Mouse (Mus musculus) C2C12 (cell line): ENCODE data around the gene Pex5l. TPM values are rescaled to one million over a fixed set of nuclear protein-coding genes. Genes with fewer than 3 reads are reported as not detected.

Source experiments
- H3K27me3 ChIP-seq: one replicate; pipeline ENCODE4 v1.6.1; 2011; ENCODE audit not compliant: control insufficient read depth, insufficient read depth, insufficient read length
- H3K36me3 ChIP-seq: one replicate; pipeline ENCODE4 v1.6.1; 2011; ENCODE audit not compliant: control insufficient read depth, insufficient read depth
- H3K4me3 ChIP-seq: one replicate; pipeline ENCODE4 v1.5.1; 2011; ENCODE audit warnings: mild to moderate bottlenecking, control low read depth; ENCODE audit not compliant: poor library complexity, insufficient read depth, severe bottlenecking
- H3K79me2 ChIP-seq: one replicate; pipeline ENCODE4 v1.6.1; 2011; ENCODE audit not compliant: control insufficient read depth, insufficient read depth
- H3K79me3 ChIP-seq: one replicate; pipeline ENCODE4 v1.6.1; 2011; ENCODE audit warnings: low read depth, control low read depth
- H3ac ChIP-seq: one replicate; pipeline ENCODE3; 2011; ENCODE audit warnings: low read depth; ENCODE audit not compliant: control insufficient read depth, insufficient read length
- CEBPB ChIP-seq: IDR thresholded peaks from one replicate; pipeline ENCODE4 v1.6.1; 2011; ENCODE audit warnings: low read depth, mild to moderate bottlenecking, control low read depth, moderate library complexity
- CTCF ChIP-seq: IDR thresholded peaks from one replicate; pipeline ENCODE4 v1.5.1; 2011; ENCODE audit not compliant: control insufficient read depth, insufficient read depth, insufficient read length
- FOSL1 ChIP-seq: IDR thresholded peaks from one replicate; pipeline ENCODE4 v1.8.0; 2011; ENCODE audit warnings: mild to moderate bottlenecking, low read length; ENCODE audit not compliant: poor library complexity, insufficient read depth, severe bottlenecking
- MAX ChIP-seq: IDR thresholded peaks from one replicate; pipeline ENCODE4 v1.6.1; 2011; ENCODE audit warnings: mild to moderate bottlenecking, control low read depth
- MYOD1 ChIP-seq: IDR thresholded peaks from one replicate; pipeline ENCODE4 v1.6.1; 2011; ENCODE audit warnings: low read depth; ENCODE audit not compliant: control insufficient read depth, insufficient read length
- MYOG ChIP-seq: IDR thresholded peaks from one replicate; pipeline ENCODE4 v1.6.1; 2011; ENCODE audit not compliant: control insufficient read depth, insufficient read length; ENCODE audit errors: extremely low read depth
- USF1 ChIP-seq: IDR thresholded peaks from one replicate; pipeline ENCODE4 v1.6.1; 2011; ENCODE audit warnings: low read depth, mild to moderate bottlenecking, control low read depth, moderate library complexity
- polyA plus RNA-seq: library from polyadenylated mRNA; unstranded; fragments of >200 nt; fragmentation: generic; extraction: Trizol; gene quantifications from one replicate; pipeline ENCODE4 v1.2.1, GENCODE M21; 2012; ENCODE audit warnings: missing spikeins

Gene Pex5l
- polyA plus RNA-seq, 1 experiment = not detected

DNA sequence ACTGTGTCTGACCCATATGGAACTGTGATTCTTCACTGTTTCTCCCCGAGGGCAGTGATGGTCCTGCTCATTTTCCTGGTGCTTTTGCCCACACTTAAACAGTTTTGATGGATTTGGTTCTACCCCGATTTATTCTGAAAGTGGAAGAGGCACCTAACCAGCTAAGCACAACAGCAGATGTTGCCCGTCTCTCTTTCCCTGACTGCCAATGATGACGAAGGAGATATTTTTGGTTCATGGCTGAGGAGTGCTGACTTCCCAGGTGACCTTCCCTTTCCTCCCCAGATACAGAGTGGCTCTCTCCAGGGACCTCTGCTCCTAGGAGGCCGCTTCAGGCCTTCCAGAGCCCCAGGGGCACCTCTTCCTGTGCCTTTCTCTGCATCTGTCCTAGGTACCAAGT lies 155.2 kb downstream of the Pex5l start:
- Histone ChIP-seq H3K79me2 (no peaks in the 10 kb centered on the region), H3K27me3 (no peaks in the 10 kb centered on the region)
- no peak for TF ChIP-seq FOSL1
- no peak for TF ChIP-seq USF1
- no peak for TF ChIP-seq MAX

DNA sequence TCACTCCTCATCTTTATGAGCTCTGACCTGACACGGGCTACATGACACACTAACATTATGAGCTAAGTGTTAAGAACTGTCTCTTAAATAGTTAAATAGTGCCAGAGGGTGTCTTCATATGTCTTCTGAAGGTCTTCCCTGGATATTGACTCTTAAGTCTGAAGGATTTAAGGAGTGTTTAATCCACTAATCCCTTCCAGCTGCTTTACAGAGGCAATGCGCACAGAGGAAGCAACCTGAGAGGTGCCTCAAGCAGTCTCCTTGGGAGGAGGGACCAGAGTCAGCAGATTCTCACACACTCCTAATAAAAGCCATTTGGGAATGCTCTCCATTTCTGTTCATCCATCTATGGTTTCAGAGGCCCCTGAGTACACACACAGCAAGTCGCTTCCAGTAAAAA lies 157.9 kb downstream of the Pex5l start:
- TF ChIP-seq FOSL1 = no peak
- Histone ChIP-seq H3K79me3 (no peaks in the 10 kb centered on the region), H3K36me3 (no peaks in the 10 kb centered on the region), H3K27me3 (no peaks in the 10 kb centered on the region), H3K79me2 (no peaks in the 10 kb centered on the region), H3ac (no peak overlapping the region), H3K4me3 (no peak overlapping the region)

More for the DNA sequence above, 155.2 kb downstream of the Pex5l start:
- no peaks in the 10 kb centered on the region for H3K79me3 ChIP-seq
- no peak overlapping the region for H3ac ChIP-seq
- no peaks in the 10 kb centered on the region for H3K36me3 ChIP-seq
- H3K4me3 ChIP-seq = no peak overlapping the region

DNA sequence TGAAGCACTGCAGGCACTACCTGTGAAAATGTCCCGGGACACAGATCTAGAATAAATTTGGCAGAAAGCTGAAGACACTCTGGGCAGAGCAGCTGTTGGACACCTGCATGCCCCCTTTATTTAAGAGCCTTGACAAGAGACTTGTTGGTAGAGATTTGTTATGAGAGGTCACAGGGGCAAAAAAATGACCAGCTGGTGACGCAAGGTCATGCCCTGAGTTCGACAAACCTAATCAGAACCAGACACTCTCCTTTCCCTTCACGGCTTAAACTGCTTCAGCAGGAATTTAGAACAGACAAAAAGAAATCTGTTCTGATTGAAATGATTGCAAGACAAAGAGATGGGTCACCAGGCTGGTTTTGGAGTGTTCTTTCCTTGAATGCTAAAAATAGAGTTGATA lies 163.1 kb downstream of the Pex5l start:
- Histone ChIP-seq H3K79me3 (no peaks in the 10 kb centered on the region), H3K27me3 (no peaks in the 10 kb centered on the region), H3K79me2 (no peaks in the 10 kb centered on the region), H3K4me3 (no peak overlapping the region), H3ac (no peak overlapping the region), H3K36me3 (no peaks in the 10 kb centered on the region)
- TF ChIP-seq CEBPB (no peak), MYOD1 (no peak), CTCF (no peak), FOSL1 (no peak), MAX (no peak), MYOG (no peak), USF1 (no peak)

DNA sequence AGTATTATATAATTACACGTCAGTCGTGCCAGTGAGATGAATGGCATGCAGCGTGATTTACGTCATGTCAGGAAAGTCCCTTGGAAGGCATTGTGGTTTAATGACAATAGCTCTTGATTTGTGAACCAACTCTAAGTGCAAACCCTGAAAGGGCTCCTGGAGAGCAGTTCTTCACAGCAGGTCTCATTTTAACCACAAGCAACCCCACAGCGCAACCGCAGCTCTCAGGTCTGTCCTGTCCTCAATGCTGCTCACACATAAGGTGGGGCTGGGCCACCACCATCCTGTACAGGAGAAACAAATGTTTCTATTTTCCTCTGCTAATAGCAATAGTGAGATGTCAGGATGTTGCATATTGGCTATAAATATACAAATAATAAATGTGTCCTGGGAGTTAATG lies 163.8 kb downstream of the Pex5l start:
- Histone ChIP-seq H3ac (no peak overlapping the region), H3K4me3 (no peak overlapping the region), H3K79me2 (no peaks in the 10 kb centered on the region), H3K27me3 (no peaks in the 10 kb centered on the region), H3K36me3 (no peaks in the 10 kb centered on the region), H3K79me3 (no peaks in the 10 kb centered on the region)
- TF ChIP-seq FOSL1 = no peak
- TF ChIP-seq MAX = no peak
- no peak for TF ChIP-seq CTCF
- no peak for TF ChIP-seq MYOG
- no peak for TF ChIP-seq MYOD1
- TF ChIP-seq USF1 = no peak
- TF ChIP-seq CEBPB = no peak

DNA sequence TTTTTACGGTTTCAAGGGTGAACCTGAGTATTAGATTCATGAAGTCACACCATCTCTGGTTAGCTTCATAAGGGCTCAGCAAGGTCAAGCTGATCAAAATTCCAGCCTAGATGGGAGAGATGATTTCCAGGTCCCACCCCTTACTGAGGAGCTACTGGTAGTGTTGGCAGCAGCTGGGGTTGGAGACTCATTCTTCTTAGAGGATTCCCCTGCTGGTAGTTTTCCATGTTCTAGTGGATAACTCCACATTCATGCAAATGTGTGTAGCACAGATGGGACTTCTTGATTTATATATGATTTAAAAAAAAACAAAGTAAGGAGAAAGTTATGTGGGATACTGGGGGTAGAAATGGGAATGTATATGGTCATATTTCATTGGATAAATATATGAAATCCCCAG lies 172.8 kb downstream of the Pex5l start:
- TF ChIP-seq MYOD1 = no peak
- TF ChIP-seq USF1 = no peak
- no peak for TF ChIP-seq FOSL1
- no peak for TF ChIP-seq MYOG
- TF ChIP-seq MAX = no peak
- no peak for TF ChIP-seq CEBPB
- no peak for TF ChIP-seq CTCF
- H3K4me3 ChIP-seq = no peak overlapping the region
- no peaks in the 10 kb centered on the region for H3K79me3 ChIP-seq
- no peaks in the 10 kb centered on the region for H3K36me3 ChIP-seq
- H3ac ChIP-seq = no peak overlapping the region
- no peaks in the 10 kb centered on the region for H3K27me3 ChIP-seq
- H3K79me2 ChIP-seq = no peaks in the 10 kb centered on the region

DNA sequence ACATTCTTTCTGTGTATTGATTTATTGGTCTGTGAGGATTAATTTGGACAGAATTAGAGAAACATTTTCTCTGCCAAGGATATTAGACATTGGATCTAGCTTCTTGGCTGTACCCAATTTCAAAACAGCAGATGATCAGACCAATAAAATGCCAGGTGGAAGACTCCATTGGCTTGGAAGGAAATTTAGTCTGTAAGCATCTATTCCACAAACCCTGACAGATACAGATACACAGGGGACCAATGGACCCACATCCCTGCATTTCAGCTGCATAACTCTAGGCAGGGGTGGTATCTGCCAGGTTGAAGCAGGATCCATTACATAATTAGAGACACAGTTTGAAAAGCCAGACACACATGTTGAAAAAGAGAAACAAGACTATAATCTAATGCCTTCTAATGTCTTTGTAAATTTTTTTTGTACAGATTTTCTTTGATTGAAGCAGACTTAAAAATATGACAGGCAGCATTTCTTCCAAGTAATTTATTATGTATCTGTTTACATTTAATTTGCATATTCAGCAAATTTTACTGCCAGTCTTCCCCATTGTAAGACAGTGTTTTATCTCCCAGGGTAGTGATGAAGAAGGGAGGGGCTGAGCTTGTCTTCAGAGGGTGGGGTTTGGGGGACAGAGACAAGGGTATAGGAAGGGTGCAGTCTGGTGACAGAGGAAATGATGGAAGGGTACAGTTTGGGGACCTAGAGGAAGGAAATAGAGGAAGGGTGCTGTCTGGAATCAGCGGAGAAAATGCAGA lies 174.2 kb downstream of the Pex5l start:
- H3ac ChIP-seq = no peak overlapping the region
- no peaks in the 10 kb centered on the region for H3K36me3 ChIP-seq
- H3K27me3 ChIP-seq = no peaks in the 10 kb centered on the region
- H3K79me3 ChIP-seq = no peaks in the 10 kb centered on the region
- TF ChIP-seq FOSL1 (no peak), MYOD1 (no peak), CTCF (no peak), MYOG (no peak), USF1 (no peak), MAX (no peak), CEBPB (no peak)
- no peaks in the 10 kb centered on the region for H3K79me2 ChIP-seq
- no peak overlapping the region for H3K4me3 ChIP-seq

DNA sequence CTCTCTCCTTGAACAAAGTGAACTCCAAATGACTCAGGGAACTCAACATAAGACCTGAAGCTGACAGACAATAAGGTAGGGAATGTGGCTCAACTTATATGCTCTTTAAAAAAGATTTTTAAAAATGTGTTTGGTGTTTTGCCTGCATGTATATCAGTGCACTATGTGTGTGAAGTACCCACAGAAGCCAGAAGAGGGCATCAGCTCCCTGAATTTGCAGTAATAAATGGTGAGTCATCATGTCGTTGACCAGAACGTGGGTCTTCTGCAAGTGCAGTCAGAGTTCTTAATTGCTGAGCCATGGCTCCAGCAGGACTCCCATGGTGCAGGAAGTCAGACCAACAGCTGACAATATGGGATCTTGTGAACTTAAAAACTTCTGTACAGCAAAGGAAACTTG lies 177.5 kb downstream of the Pex5l start:
- H3K79me2 ChIP-seq = no peaks in the 10 kb centered on the region
- H3K27me3 ChIP-seq = no peaks in the 10 kb centered on the region
- TF ChIP-seq USF1 = no peak
- TF ChIP-seq MYOD1 = no peak
- no peak for TF ChIP-seq CEBPB
- no peak for TF ChIP-seq MYOG
- TF ChIP-seq CTCF = no peak
- no peak for TF ChIP-seq MAX
- TF ChIP-seq FOSL1 = no peak
- no peaks in the 10 kb centered on the region for H3K79me3 ChIP-seq
- H3K4me3 ChIP-seq = no peak overlapping the region
- no peak overlapping the region for H3ac ChIP-seq
- no peaks in the 10 kb centered on the region for H3K36me3 ChIP-seq
